Mouse (Mus musculus): ENCODE measurements around the gene Gif. TPM values are rescaled to one million over a fixed set of nuclear protein-coding genes. Genes with fewer than 3 reads are reported as not detected.

Gene Gif
- 0.28 and 0.46 TPM in 2 replicates for polyA plus RNA-seq (2014; fragmentation: Nextera tagmentation; extraction: Ambion mirVana)

DNA sequence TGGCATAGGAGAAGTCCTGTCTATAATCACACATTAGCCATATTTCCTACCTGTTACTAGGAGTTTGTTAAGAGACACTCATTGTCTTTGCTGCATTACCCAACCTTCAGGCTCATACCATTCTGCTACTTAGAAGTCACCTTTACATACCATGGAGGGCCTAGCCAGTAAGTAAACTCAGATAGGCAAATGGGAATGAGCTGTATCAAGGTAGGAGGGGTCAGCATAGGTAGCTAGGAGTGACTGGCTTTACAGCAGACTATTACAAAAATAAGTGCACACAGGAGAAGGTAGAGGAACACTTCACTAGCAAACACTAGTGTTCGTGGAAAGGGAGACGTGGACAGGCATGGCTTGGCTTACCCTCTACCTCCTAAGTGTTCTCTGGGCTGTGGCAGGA lies at the start of gene Gif:
TSS of gene Gif (plus strand) at position 257 of the 400 bp plus-strand sequence.
- 67% methylated on average over 2 of the region's 2 CpGs for WGBS
- no peak for ATAC-seq (ENCODE audit: insufficient read depth)

DNA sequence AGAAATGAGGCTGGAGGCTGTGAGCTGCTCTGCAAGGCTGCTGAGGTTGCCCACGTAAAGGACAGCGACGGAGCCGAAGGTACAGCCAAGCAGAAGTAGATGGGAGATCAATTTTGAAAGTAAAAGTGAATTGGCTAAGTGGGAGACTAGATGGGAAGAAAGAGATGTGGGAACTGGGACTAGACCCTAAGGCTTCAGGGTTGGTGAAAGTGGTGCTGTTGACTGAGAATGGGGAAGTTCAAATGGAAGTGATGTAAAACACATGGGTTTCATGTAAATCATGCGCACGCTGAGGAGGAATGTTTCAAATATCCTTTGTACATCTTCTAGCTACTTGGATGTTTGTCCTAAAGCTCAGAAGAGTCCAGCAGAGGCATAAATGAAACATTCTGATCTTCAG lies 49.0 kb upstream of the Gif start:
- Histone ChIP-seq H3K36me3 (ENCODE audit: insufficient read depth) (no peaks in the 10 kb centered on the region), H3K9me3 (ENCODE audit: low read depth, low read length) (no peaks in the 10 kb centered on the region), H3K4me1 (ENCODE audit: insufficient read depth) (no peaks in the 10 kb centered on the region), H3K4me2 (no peak overlapping the region), H3K9ac (no peak overlapping the region), H3K27ac (ENCODE audit: low read depth) (no peak overlapping the region), H3K4me3 (ENCODE audit: low read depth, low read length) (no peak overlapping the region), H3K27me3 (ENCODE audit: insufficient read depth, low read length) (no peaks in the 10 kb centered on the region)
- no peak for DNase-seq
- ATAC-seq (ENCODE audit: insufficient read depth): no peak
- TF ChIP-seq CTCF (IDR thresholded peaks at IDR 0.05; ENCODE audit: low read depth): no peak
- WGBS: 94% methylated on average over 6 of the region's 6 CpGs

More for the DNA sequence above, at the start of gene Gif:
- Histone ChIP-seq H3K9ac (no peak within 1 kb of the TSS), H3K4me2 (no peak within 1 kb of the TSS), H3K4me3 (ENCODE audit: low read depth, low read length) (no peak within 1 kb of the TSS), H3K4me1 (ENCODE audit: insufficient read depth) (no peaks in the 10 kb centered on the region), H3K27me3 (ENCODE audit: insufficient read depth, low read length) (no peaks in the 10 kb centered on the region), H3K27ac (ENCODE audit: low read depth) (no peak within 1 kb of the TSS), H3K36me3 (ENCODE audit: insufficient read depth) (no peaks in the 10 kb centered on the region), H3K9me3 (ENCODE audit: low read depth, low read length) (no peaks in the 10 kb centered on the region)
- TF ChIP-seq CTCF (IDR thresholded peaks at IDR 0.05; ENCODE audit: low read depth): no peak
- DNase-seq: no peak

DNA sequence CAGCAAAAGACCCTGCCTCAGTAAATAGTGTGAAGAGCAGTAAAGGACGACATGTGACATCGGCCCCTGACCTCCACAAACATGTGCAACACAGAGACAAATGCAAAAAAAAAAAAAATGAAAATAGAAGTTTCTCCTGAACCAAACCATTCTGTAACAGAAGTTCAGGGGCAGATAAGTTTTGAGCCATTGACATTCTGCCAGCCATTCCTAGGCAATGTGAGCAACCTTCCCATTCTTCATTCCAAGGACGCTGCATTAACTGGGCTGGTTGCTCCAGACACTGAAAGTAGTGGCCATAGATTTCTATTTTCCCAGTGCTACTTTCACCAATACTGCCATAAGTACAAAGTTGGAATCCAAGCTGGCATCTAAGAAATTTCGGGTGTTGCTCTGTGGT lies 34.9 kb upstream of the Gif start:
- Histone ChIP-seq H3K36me3 (ENCODE audit: insufficient read depth) (no peaks in the 10 kb centered on the region), H3K4me3 (ENCODE audit: low read depth, low read length) (no peak overlapping the region), H3K27ac (ENCODE audit: low read depth) (no peak overlapping the region), H3K4me2 (no peak overlapping the region), H3K27me3 (ENCODE audit: insufficient read depth, low read length) (no peaks in the 10 kb centered on the region), H3K4me1 (ENCODE audit: insufficient read depth) (no peaks in the 10 kb centered on the region), H3K9me3 (ENCODE audit: low read depth, low read length) (no peaks in the 10 kb centered on the region), H3K9ac (no peak overlapping the region)
- 82% methylated on average over 4 of the region's 4 CpGs for WGBS
- DNase-seq (no peak), ATAC-seq (ENCODE audit: insufficient read depth) (no peak)
- no peak for TF ChIP-seq CTCF (IDR thresholded peaks at IDR 0.05; ENCODE audit: low read depth)

DNA sequence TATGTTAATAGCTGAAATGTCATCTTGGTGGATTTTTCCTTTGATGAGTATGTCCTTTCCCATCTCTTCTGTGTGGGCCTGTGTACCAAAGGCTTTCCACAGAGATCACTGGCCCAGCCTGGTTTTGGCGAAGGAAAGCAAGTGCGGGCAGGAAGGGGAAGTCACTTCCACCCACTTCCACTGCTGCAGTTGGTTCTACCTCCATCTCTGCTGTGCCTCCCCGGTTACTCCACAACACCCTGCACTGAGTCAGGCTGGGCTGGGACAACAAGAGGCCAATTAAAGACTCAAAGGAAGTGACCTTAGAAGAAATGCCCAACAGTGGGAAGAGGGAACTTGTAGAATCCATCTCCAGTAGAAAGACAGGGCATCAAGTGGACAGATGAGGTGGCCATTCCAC lies 27.3 kb upstream of the Gif start:
- no peak for TF ChIP-seq CTCF (IDR thresholded peaks at IDR 0.05; ENCODE audit: low read depth)
- no peak overlapping the region for H3K4me3 ChIP-seq (ENCODE audit: low read depth, low read length)
- ATAC-seq (ENCODE audit: insufficient read depth) (no peak), DNase-seq (no peak)
- no peak overlapping the region for H3K27ac ChIP-seq (ENCODE audit: low read depth)
- H3K9ac ChIP-seq: no peak overlapping the region
- no peaks in the 10 kb centered on the region for H3K9me3 ChIP-seq (ENCODE audit: low read depth, low read length)
- H3K36me3 ChIP-seq (ENCODE audit: insufficient read depth): no peaks in the 10 kb centered on the region
- 90% methylated on average over 3 of the region's 3 CpGs for WGBS
- no peaks in the 10 kb centered on the region for H3K4me1 ChIP-seq (ENCODE audit: insufficient read depth)
- H3K27me3 ChIP-seq (ENCODE audit: insufficient read depth, low read length): no peaks in the 10 kb centered on the region
- H3K4me2 ChIP-seq: no peak overlapping the region

DNA sequence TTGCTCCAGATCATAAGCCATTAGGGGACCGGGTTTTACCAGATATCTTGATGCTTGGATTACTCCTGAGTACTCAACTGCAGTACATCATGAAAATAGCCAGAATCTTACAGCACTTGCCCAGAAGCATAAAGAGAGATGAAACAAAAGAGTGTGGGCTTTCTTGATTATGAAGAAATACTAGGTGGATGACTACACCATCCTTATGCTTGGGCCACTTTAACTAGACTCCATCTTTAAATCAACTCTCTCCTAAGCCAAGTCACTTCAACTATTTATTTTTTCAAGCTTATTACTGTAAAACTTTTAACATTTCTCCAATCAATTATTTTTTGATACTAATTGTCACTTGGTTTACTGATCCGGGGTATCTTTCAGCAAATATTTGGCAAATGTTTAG lies 23.5 kb upstream of the Gif start:
- DNase-seq (no peak), ATAC-seq (ENCODE audit: insufficient read depth) (no peak; the same call in 1 of the 2 replicates)
- no peaks in the 10 kb centered on the region for H3K27me3 ChIP-seq (ENCODE audit: insufficient read depth, low read length)
- no peaks in the 10 kb centered on the region for H3K36me3 ChIP-seq (ENCODE audit: insufficient read depth)
- H3K4me1 ChIP-seq (ENCODE audit: insufficient read depth): no peaks in the 10 kb centered on the region
- H3K9me3 ChIP-seq (ENCODE audit: low read depth, low read length): no peaks in the 10 kb centered on the region
- no peak for TF ChIP-seq CTCF (IDR thresholded peaks at IDR 0.05; ENCODE audit: low read depth)
- no peak overlapping the region for H3K4me3 ChIP-seq (ENCODE audit: low read depth, low read length)
- no peak overlapping the region for H3K9ac ChIP-seq
- no peak overlapping the region for H3K4me2 ChIP-seq
- WGBS: 48% methylated on average over 2 of the region's 2 CpGs
- no peak overlapping the region for H3K27ac ChIP-seq (ENCODE audit: low read depth)

DNA sequence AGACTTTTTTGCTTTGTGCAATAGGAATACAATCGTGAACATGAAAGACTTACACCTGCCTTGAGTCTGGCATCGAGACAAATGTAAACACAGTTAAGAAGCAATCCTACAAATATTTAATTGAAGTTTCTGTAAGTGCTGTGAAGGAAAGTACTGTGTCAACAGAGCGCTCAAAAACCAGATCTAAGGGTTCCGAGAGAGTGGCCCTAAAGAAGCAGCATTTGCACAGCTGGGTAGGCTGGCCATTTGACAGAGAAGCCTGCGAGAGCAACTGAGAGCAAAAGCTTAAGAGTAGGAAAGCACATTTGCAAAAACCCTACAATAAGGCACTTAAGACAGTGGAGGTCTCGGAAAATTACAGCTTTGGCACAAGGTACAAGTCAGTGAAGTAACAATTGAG lies 23.1 kb upstream of the Gif start:
- Histone ChIP-seq H3K4me2 (no peak overlapping the region), H3K4me1 (ENCODE audit: insufficient read depth) (no peaks in the 10 kb centered on the region), H3K36me3 (ENCODE audit: insufficient read depth) (no peaks in the 10 kb centered on the region), H3K27me3 (ENCODE audit: insufficient read depth, low read length) (no peaks in the 10 kb centered on the region), H3K9ac (no peak overlapping the region), H3K9me3 (ENCODE audit: low read depth, low read length) (no peaks in the 10 kb centered on the region), H3K27ac (ENCODE audit: low read depth) (no peak overlapping the region), H3K4me3 (ENCODE audit: low read depth, low read length) (no peak overlapping the region)
- peak; percentile 68 for DNase-seq
- ATAC-seq (ENCODE audit: insufficient read depth): peak; percentile 92
- no peak for TF ChIP-seq CTCF (IDR thresholded peaks at IDR 0.05; ENCODE audit: low read depth)
- 27% methylated on average over 6 of the region's 6 CpGs for WGBS

DNA sequence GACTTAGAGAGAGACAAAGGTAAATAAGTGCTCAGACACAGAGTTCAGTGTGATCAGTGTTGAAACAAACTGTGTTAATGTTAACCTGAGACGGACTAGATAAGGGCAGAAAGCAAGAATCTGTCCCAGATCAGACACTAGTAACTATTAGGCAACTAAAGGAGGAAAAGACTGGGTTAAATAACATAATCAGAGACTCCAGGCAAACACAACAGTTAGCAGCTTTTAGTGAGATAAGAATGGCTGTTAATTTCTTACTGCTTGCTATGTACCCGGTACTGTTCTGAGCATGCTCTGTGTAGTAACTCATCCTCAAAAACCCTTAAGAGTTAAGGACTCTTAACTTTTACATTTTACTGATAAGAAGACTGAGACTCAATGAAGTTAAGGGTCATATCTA lies 21.4 kb upstream of the Gif start:
- ATAC-seq (ENCODE audit: insufficient read depth) (no peak), DNase-seq (no peak)
- H3K27me3 ChIP-seq (ENCODE audit: insufficient read depth, low read length): no peaks in the 10 kb centered on the region
- no peaks in the 10 kb centered on the region for H3K9me3 ChIP-seq (ENCODE audit: low read depth, low read length)
- H3K4me1 ChIP-seq (ENCODE audit: insufficient read depth): no peaks in the 10 kb centered on the region
- TF ChIP-seq CTCF (IDR thresholded peaks at IDR 0.05; ENCODE audit: low read depth): no peak
- H3K9ac ChIP-seq: no peak overlapping the region
- no peak overlapping the region for H3K27ac ChIP-seq (ENCODE audit: low read depth)
- H3K4me2 ChIP-seq: no peak overlapping the region
- no peaks in the 10 kb centered on the region for H3K36me3 ChIP-seq (ENCODE audit: insufficient read depth)
- no peak overlapping the region for H3K4me3 ChIP-seq (ENCODE audit: low read depth, low read length)
- WGBS: 46% methylated on average over 2 of the region's 2 CpGs

DNA sequence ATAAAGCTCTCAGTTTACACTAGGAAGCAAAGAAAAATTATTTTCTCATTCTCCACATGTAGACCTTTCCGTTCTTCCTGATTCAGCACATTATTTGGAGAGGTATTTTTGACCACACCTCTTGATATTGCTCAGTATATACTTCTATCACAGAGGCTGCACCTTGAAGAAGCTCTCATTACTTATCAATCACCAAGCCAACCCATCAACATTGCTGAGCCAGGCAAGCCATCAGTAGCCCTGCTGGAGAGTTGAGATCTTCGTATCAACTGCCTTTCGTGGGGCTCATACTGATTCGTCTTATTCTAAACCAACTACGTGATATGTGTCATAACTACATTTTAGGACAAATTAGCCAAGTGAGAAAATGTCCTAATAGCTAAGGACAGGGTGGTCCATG lies 20.1 kb upstream of the Gif start:
- Histone ChIP-seq H3K9ac (no peak overlapping the region), H3K36me3 (ENCODE audit: insufficient read depth) (no peaks in the 10 kb centered on the region), H3K27me3 (ENCODE audit: insufficient read depth, low read length) (no peaks in the 10 kb centered on the region), H3K4me3 (ENCODE audit: low read depth, low read length) (no peak overlapping the region), H3K9me3 (ENCODE audit: low read depth, low read length) (no peaks in the 10 kb centered on the region), H3K27ac (ENCODE audit: low read depth) (no peak overlapping the region), H3K4me1 (ENCODE audit: insufficient read depth) (no peaks in the 10 kb centered on the region), H3K4me2 (no peak overlapping the region)
- ATAC-seq (ENCODE audit: insufficient read depth) (no peak), DNase-seq (no peak)
- WGBS: 87% methylated on average over 5 of the region's 5 CpGs
- TF ChIP-seq CTCF (IDR thresholded peaks at IDR 0.05; ENCODE audit: low read depth): no peak
